In the genomic region with DNA sequence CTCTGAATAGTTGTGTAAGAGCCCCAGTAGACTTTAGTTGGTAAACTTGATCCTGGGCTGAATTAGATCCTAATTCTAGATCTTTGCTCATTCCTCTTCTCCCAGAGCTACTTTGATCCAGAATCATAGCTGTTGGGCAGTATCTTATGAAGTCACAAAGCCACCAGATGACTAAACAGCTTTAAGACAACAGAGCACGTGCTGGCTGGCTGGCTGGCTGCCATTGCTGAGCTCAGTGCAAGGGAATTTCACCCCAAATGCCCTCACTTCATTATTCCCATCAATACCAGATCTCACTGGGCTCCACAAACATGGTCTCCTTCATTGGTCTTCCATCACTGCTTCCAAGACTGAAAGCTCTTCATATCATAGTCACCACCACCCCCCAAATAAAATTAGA, we compare ENCODE assay signal across 19 mouse cellular contexts. TPM values are rescaled to one million over a fixed set of nuclear protein-coding genes. Genes with fewer than 3 reads are reported as not detected.
DNase-seq lines count a peak whose midpoint lies in the region; ATAC-seq lines count a peak whose summit lies in the region.
"Had no signal": no experiment of that assay in that cellular context is flagged by ENCODE, and none has a peak within 500 bp of the region (broad histone marks: within the 10 kb centered on the region; RNA-seq: fewer than 3 reads in every experiment).

No protein-coding gene starts in this region.

- peak; percentile 18 for DNase-seq in adrenal gland, postnatal 10 days
- DNase-seq in adrenal gland, adult 18-20 months (ENCODE audit: low spot score in 2 of 2) = no peak
- DNase-seq in heart, postnatal 4 days = peak; percentile 27
- DNase-seq in heart, adult 9 months (ENCODE audit: low spot score in 2 of 2) = no peak
- peak; percentile 9 for DNase-seq in lung, postnatal 36 days
- DNase-seq in lung, postnatal 10 days = no peak
- DNase-seq in T-cell, adult 2 months (ENCODE audit: low spot score) = no peak
- DNase-seq in midbrain, embryonic 11.5 days (ENCODE audit: low spot score, missing footprints) = no peak
- DNase-seq: cerebellum, adult 2 months; embryo, embryonic 11 days; layer of hippocampus, postnatal 36 days; midbrain, embryonic 14.5 days; right cerebral cortex, adult 18-20 months; thymus, postnatal 14 days had no signal

- H3K27me3 ChIP-seq in midbrain, embryonic 11.5 days (ENCODE audit: control insufficient read depth, insufficient read depth, low read length) = no peaks in the 10 kb centered on the region
- H3K27me3 ChIP-seq: forebrain, embryonic 13.5 days; limb, embryonic 12.5 days; liver, embryonic 15.5 days had no signal

- 73% methylated on average over 1 of the region's 1 CpGs for WGBS in midbrain, embryonic 11.5 days

- H3K4me2 ChIP-seq in midbrain, embryonic 11.5 days = no peak overlapping the region
- H3K4me2 ChIP-seq: forebrain, embryonic 13.5 days; limb, embryonic 12.5 days; liver, embryonic 15.5 days had no signal

- no peak overlapping the region for H3K4me3 ChIP-seq in midbrain, embryonic 11.5 days (ENCODE audit: low read depth, low read length)
- H3K4me3 ChIP-seq: forebrain, embryonic 13.5 days; hindbrain, embryonic 10.5 days; limb, embryonic 12.5 days; liver, embryonic 15.5 days had no signal

- H3K4me1 ChIP-seq in midbrain, embryonic 11.5 days (ENCODE audit: control insufficient read depth, insufficient read depth, low read length) = no peaks in the 10 kb centered on the region
- H3K4me1 ChIP-seq: forebrain, embryonic 13.5 days; hindbrain, embryonic 10.5 days; liver, embryonic 15.5 days had no signal

- no peak overlapping the region for H3K9ac ChIP-seq in midbrain, embryonic 11.5 days (ENCODE audit: low read length)
- H3K9ac ChIP-seq: forebrain, embryonic 13.5 days; limb, embryonic 12.5 days; liver, embryonic 15.5 days had no signal

- no peaks in the 10 kb centered on the region for H3K9me3 ChIP-seq in midbrain, embryonic 11.5 days (ENCODE audit: control insufficient read depth, low read length)
- H3K9me3 ChIP-seq: forebrain, embryonic 13.5 days; hindbrain, embryonic 10.5 days; limb, embryonic 12.5 days; liver, embryonic 15.5 days had no signal

- no peaks in the 10 kb centered on the region for H3K36me3 ChIP-seq in midbrain, embryonic 11.5 days (ENCODE audit: control insufficient read depth, insufficient read depth, low read length)
- H3K36me3 ChIP-seq: hindbrain, embryonic 10.5 days; limb, embryonic 12.5 days; liver, embryonic 15.5 days had no signal

- no peak overlapping the region for H3K27ac ChIP-seq in midbrain, embryonic 11.5 days (ENCODE audit: low read depth, low read length)
- H3K27ac ChIP-seq: forebrain, embryonic 13.5 days; hindbrain, embryonic 10.5 days; limb, embryonic 12.5 days; liver, embryonic 15.5 days; macrophage had no signal

- ATAC-seq in midbrain, embryonic 11.5 days (ENCODE audit: low FRiP score) = no peak
- ATAC-seq: forebrain, embryonic 13.5 days had no signal

RNA-seq across cellular contexts. Expression of a gene that starts 46.2 kb away (rescaled TPM):
- 1 to 10 TPM; 4.2 to 4.6 TPM for total RNA-seq in adrenal gland, postnatal 10 days (2021)
- total RNA-seq in adrenal gland, adult 18-20 months (2021) = 1 to 10 TPM; 5.0 to 7.4 TPM
- total RNA-seq in heart, postnatal 4 days (2021) = 1 to 10 TPM; 1.8 to 2.3 TPM
- polyA plus RNA-seq in midbrain, embryonic 11.5 days (2014; fragmentation: Nextera tagmentation; extraction: Ambion mirVana) = 5.8 and 7.0 TPM in 2 replicates

Comparison
In these comparisons a context has a peak if more than half of its experiments do, and no peak if none do; other contexts are left out.
1. DNase-seq: peak in adrenal gland, postnatal 10 days (single experiment), heart, postnatal 4 days (single experiment) and lung, postnatal 36 days (single experiment); none in adrenal gland, adult 18-20 months (0 of 2), heart, adult 9 months (0 of 2), lung, postnatal 10 days (single experiment), T-cell, adult 2 months (single experiment) and midbrain, embryonic 11.5 days (single experiment).